Mouse (Mus musculus): ENCODE measurements around the gene Cox5a. TPM values are rescaled to one million over a fixed set of nuclear protein-coding genes. Genes with fewer than 3 reads are reported as not detected.
A peak's percentile ranks its signal among the peaks of the same experiment; 100 is the strongest.

Gene Cox5a
- total RNA-seq, 2 experiments from 2014 or later: 387 to 406 TPM

GRCm38 (mm10) chr9:57526435-57526834 is 5.4 kb downstream of the Cox5a start:
- DNase-seq: no peak

GRCm38 (mm10) chr9:57531946-57532345 is 10.9 kb downstream of the Cox5a start:
- DNase-seq: no peak

- no peak for DNase-seq
Measured at GRCm38 (mm10) chr9:57536362-57536761, 15.3 kb downstream of the Cox5a start.

GRCm38 (mm10) chr9:57537044-57537727 is 16.1 kb downstream of the Cox5a start, which contains the start of gene Fam219b:
Gene Fam219b, plus strand, starts transcription at chr9:57537528.
- DNase-seq: peak; percentile 90 to 92

GRCm38 (mm10) chr9:57537728-57538181 is 16.7 kb downstream of the Cox5a start:
- DNase-seq: no peak

- DNase-seq: no peak
Measured at GRCm38 (mm10) chr9:57539550-57539949, 18.5 kb downstream of the Cox5a start.

GRCm38 (mm10) chr9:57541312-57541711 is 20.2 kb downstream of the Cox5a start:
- peak in 1 of 2 experiments; percentile 37 for DNase-seq

- no peak for DNase-seq
Measured at GRCm38 (mm10) chr9:57543951-57544350, 22.9 kb downstream of the Cox5a start.

- no peak for DNase-seq
Measured at GRCm38 (mm10) chr9:57547287-57547686, 26.2 kb downstream of the Cox5a start.

- no peak for DNase-seq
Measured at GRCm38 (mm10) chr9:57547869-57548268, 26.8 kb downstream of the Cox5a start.

GRCm38 (mm10) chr9:57549186-57549585 is 28.1 kb downstream of the Cox5a start:
- no peak for DNase-seq

GRCm38 (mm10) chr9:57550126-57550862 is 29.2 kb downstream of the Cox5a start:
- no peak for DNase-seq

GRCm38 (mm10) chr9:57552139-57552887 is 31.2 kb downstream of the Cox5a start, which contains the start of gene Mpi:
Gene Mpi, minus strand, starts transcription at chr9:57552763.
- DNase-seq: peak; percentile 77 to 78

GRCm38 (mm10) chr9:57553119-57553518 is 32.0 kb downstream of the Cox5a start:
- no peak for DNase-seq

- no peak for DNase-seq
Measured at GRCm38 (mm10) chr9:57554753-57555152, 33.7 kb downstream of the Cox5a start.

- no peak for DNase-seq
Measured at GRCm38 (mm10) chr9:57557215-57557614, 36.1 kb downstream of the Cox5a start.

GRCm38 (mm10) chr9:57558625-57559024 is 37.6 kb downstream of the Cox5a start:
- no peak for DNase-seq

GRCm38 (mm10) chr9:57559568-57559967 is 38.5 kb downstream of the Cox5a start:
- no peak for DNase-seq

GRCm38 (mm10) chr9:57560263-57560662 is 39.2 kb downstream of the Cox5a start:
- DNase-seq: no peak

- peak; percentile 95 for DNase-seq
Measured at GRCm38 (mm10) chr9:57560861-57561710, 40.0 kb downstream of the Cox5a start, which contains the start of gene Scamp2. Gene Scamp2, plus strand, starts transcription at chr9:57560943.

- DNase-seq: no peak
Measured at GRCm38 (mm10) chr9:57561711-57562099, 40.6 kb downstream of the Cox5a start.

GRCm38 (mm10) chr9:57562896-57563372 is 41.9 kb downstream of the Cox5a start:
- DNase-seq: no peak

All from layer of hippocampus, postnatal 36 days (tissue).